Mouse (Mus musculus) E14TG2a.4 (cell line): ENCODE results near the gene Taar8a.

ENCODE experiments used
- CTCF ChIP-seq: conservative IDR thresholded peaks from 2 replicates; pipeline ENCODE4 v1.5.1; 2014; ENCODE audit warnings: low read length
- POU5F1 ChIP-seq: IDR thresholded peaks from 2 replicates; pipeline ENCODE4 v1.6.1; 2014; ENCODE audit warnings: low read length, borderline replicate concordance

DNA sequence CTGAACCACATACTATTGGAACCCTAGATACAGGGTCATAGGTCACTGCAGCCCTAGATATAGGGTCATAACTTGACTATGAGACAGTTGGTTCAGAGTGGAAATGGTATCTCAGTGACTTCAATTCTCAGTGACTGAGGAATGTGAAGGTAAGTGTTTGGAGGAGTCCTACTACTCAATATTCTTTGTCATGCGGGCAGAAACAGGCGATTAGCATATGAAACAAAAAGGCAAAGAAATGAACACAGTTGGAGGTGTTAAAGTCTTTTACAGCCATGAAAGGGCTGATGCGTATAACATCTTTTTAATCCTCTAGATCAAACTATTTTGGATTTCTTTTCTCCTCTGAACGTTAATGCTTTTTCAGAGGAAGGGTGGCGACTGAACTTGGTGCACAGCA is 9.6 kb downstream of the Taar8a start:
- TF ChIP-seq CTCF (no peak), POU5F1 (no peak; the same call in 1 of the 2 replicates)
